Mouse (Mus musculus): ENCODE results near the gene Gad2.
"Not testable (repeated sequence)": the region's sequence is repeated elsewhere in the genome, so short reads cannot be mapped to it uniquely, and the experiment has no call there.

Gene Gad2

DNA sequence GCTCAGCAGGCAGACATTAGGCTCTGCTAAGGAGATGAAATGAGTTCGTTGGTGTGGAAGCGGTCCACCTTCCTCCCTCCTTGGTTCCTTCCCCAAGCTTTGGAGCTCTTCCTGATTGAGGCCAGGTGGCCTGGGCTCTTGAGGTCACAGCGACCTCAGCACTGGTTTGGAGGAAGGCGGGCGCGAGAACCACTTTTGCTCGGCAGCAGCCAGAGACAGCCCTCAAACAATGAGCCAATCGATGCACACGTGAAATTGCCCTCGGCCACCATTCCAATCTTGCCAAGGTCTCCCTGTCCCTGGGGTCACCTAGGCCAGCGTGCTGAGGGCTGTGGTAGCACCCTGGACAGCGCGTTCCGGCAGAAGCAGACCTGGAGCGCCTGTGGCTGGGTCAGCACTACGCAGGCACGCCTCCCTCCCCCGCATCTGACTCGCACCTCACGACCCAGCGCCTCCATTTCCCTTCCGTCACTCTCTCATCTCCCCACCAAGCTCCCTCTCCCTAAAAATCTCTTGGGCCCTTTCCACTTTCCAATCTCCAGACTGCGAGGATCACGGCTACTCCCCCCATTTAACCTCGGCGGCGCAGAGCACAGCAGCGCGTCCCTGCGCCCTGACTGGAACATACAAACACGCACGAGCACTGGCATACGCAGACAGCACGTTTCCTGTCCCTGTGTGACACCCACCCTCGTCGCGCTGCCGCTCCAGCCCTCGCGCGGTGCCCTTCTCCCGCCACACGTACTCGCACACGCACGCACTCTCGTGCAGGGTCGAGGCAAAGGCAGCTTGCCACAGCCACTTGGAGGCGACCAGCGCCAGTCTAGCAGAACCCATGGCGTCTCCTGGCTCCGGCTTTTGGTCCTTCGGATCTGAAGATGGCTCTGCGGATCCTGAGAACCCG is at the start of gene Gad2:
TSS of gene Gad2 (plus strand) at position 378 of the 904 bp plus-strand sequence.
- DNase-seq (ENCODE audit: low spot score in 2 of 2): no peak

DNA sequence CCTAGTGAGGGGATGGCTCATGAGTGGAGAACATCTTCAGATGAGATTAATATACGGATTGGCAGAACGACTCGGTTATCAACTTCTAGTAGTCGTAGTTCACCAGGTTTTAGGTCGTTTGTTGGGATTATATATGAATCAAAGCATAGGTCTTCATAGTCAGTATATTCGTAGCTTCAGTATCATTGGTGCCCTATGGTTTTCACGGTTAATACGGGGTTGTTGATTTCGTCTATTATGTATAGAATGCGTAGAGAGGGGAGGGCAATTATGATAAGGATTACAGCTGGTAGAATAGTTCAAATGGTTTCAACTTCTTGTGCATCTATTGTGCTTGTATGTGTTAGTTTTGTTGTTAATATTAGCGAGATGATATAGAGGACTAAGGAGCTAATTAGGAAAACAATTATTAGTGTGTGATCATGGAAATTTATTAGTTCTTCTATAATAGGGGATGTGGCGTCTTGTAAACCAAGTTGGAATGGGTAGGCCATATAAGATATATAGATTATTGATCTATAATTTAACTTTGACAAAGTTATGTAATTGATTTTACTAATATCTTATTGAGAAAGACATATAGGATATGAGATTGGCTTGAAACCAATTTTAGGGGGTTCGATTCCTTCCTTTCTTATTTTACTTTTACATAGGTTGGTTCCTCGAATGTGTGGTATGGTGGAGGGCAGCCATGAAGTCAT is 34.4 kb upstream of the Gad2 start:
- not testable (repeated sequence) for DNase-seq (ENCODE audit: low spot score in 2 of 2)

DNA sequence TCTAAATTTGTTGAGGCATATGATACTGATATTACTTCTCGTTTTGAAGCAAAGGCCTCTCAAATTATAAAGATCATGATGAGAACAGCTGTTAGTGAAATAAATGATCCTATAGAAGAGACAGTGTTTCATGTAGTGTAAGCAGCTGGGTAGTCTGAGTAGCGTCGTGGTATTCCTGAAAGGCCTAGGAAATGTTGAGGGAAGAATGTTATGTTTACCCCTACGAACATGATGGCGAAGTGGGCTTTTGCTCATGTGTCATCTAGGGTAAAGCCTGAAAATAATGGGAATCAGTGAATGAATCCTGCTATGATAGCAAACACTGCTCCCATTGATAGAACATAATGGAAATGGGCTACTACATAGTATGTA is 33.8 kb upstream of the Gad2 start:
- not testable (repeated sequence) for DNase-seq (ENCODE audit: low spot score in 2 of 2)

DNA sequence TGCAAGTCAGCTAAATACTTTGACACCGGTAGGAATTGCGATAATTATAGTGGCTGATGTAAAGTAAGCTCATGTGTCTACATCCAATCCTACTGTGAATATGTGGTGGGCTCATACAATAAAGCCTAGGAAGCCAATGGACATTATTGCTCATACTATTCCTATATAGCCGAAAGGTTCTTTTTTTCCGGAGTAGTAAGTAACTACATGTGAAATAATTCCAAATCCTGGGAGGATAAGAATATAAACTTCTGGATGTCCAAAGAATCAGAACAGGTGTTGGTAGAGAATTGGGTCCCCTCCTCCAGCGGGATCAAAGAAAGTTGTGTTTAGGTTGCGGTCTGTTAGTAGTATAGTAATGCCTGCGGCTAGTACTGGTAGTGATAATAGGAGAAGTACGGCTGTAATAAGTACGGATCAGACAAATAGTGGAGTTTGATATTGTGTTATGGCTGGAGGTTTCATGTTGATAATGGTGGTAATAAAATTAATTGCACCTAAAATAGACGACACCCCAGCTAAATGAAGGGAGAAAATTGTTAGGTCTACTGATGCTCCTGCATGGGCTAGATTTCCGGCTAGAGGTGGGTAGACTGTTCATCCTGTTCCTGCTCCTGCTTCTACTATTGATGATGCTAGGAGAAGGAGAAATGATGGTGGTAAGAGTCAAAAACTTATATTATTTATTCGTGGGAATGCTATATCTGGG is 33.2 kb upstream of the Gad2 start:
- not testable (repeated sequence) for DNase-seq (ENCODE audit: low spot score in 2 of 2)

- DNase-seq (ENCODE audit: low spot score in 2 of 2): not testable (repeated sequence)
Measured at GRCm38 (mm10) chr2:22589382-22590205, 32.4 kb upstream of the Gad2 start.

DNA sequence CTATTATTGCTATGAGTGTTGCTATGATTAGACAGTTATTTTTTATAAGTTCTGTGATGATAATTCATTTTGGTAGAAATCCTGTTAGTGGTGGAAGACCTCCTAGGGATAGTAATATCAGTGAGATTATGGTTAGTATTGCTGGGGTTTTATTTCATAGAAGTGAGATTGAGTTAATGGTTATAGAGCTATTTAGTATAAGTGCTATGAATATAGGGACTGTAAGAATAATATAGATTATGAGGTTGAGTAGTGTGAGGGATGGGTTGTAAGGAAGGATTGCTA is 31.9 kb upstream of the Gad2 start:
- no peak for DNase-seq (ENCODE audit: low spot score in 2 of 2)

- no peak for DNase-seq (ENCODE audit: low spot score in 2 of 2)
Measured at GRCm38 (mm10) chr2:22617951-22618350, 4.1 kb upstream of the Gad2 start.

DNA sequence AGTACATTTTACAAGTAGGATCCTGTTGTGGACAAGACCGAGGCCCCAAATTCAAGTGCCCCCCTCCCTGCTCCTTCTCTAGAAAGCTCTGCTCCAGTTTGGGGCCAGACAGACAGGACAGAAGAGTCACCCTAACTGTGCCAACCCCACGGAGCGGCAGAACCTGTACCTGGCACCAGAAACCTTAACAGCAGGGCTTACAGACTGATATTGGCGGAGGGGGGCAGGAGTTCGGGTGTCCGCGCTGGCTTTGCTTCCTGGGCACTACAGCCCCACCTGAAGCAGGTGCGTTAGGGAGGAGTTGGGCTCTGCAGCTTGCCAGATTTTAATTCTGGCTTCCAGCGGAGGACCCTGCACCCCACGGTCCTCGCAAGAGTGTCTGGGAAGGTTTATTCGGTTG is 2.6 kb upstream of the Gad2 start:
- no peak for DNase-seq (ENCODE audit: low spot score in 2 of 2)

DNA sequence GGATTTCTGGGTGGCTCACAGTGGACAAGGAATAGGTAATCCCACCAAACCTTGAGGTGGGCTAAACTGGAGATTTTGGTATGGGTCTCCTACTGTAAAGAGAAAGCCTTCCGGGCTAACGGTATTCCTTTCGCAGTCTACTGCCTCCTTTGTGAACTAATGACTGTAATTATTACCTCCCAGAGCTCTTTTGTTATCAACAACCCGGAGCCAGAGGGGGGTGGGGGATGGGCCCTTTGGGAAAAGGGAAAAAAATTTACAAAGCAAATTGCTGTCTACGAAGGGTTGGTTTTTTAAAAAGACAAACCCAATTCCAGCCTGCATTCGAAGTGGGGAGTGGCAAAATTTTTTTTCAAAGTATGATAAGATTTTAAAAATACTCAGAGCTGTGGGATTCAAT is 2.0 kb upstream of the Gad2 start:
- no peak for DNase-seq (ENCODE audit: low spot score in 2 of 2)

DNA sequence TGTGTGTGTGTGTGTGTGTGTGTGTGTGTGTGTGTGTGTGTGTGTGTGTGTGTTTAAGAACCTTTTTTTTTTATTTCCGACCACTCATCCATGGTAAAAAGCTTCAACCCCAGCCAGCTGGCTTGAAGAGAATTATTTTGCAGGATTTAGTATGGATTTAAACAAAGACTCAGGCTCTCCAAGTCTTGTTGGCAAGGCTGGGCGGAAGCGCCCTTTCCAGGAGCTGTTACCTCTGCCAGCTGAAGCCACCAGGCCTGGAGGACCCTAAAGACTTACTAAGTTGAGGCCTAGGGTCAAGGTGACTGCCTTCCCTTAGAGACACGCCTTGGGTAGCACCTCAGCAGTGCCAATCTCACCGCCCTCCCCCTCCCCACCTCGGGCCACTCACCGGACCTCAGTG is 1.5 kb upstream of the Gad2 start:
- no peak for DNase-seq (ENCODE audit: low spot score in 2 of 2)

GRCm38 (mm10) chr2:22620978-22621827 is 802 bp upstream of the Gad2 start:
- no peak for DNase-seq (ENCODE audit: low spot score in 2 of 2)

DNA sequence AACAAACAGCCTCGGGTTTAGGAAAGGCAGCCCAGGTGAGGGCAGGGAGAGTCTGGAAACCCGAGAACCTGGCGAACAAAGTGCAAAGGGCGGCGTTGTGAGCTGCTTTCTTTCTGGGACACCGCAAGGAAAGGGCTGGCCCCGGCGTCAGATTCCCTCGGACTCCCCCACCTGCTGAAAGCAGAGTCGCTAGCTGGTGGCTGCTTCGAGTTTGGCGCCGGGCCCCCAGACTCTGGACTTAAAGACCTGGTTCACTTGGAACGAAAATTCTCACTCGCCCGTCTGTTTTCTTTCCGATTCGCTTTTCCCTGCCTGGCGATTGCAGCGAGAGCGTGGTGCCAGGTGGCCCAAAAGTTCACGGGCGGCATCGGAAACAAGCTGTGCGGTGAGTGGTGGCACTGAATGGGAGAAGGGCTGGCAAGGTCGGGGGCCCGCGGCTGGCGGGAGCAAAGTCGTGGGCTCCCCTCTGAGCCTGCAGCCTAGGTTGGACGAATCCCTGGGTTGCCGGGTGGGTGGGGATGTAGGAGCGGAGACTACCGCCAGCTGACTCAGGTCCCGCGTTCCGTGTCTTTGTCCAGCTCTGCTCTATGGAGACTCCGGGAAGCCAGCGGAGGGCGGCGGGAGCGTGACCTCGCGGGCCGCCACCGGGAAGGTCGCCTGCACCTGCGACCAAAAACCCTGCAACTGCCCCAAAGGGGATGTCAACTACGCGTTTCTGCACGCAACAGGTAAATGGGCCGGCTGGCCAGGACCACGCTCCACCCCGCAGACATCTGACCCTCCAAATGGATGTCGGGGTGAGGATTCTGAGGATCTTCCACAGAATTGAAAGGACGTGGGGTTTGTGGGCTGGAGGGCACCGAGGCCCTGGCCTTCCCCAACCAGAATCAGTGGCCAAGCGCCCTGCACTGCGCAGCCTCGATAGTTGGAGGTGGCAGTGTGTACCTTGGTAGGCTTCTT is 1.4 kb downstream of the Gad2 start:
- DNase-seq (ENCODE audit: low spot score in 2 of 2): no peak

GRCm38 (mm10) chr2:22624188-22624975 is 2.4 kb downstream of the Gad2 start:
- no peak for DNase-seq (ENCODE audit: low spot score in 2 of 2)

DNA sequence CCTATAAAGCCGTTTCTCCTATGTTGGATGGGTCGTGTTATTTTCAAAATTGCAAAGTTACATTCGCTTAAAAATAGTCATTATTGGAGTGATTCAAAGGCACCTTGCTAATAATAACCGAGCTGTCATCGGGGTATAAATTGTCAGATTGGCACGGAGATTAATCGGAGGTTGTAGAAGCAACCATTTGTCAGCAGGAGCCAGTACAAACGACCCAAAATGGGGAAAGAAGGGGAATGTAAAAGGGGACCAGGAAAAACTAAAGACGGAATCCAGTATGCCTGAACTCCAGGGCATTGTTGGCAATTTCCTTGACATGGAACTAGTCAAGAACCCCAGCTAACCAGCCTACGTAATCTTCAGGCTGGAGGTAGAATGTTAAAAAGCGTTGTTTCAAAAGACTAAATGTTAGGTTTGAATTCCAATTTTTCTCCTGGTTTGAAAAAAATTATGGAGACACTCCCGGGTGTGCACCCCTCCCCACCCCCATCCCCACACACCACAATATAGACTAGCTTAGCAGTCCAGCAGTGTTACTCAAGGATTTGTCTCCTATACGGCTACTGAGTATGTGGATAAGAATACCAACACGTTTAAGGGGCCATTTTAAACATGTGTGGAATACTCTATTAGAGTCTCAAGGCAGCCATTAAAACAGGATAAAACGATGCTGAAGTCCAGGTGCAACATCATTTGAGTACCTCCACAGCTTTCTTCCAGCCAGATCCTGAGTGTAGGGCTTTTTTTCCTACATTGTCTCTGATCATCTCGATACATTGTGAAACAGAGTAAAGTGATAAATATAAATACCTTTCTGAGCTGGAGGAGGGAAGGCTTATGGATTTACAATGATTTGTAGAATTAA is 3.3 kb downstream of the Gad2 start:
- no peak for DNase-seq (ENCODE audit: low spot score in 2 of 2)

DNA sequence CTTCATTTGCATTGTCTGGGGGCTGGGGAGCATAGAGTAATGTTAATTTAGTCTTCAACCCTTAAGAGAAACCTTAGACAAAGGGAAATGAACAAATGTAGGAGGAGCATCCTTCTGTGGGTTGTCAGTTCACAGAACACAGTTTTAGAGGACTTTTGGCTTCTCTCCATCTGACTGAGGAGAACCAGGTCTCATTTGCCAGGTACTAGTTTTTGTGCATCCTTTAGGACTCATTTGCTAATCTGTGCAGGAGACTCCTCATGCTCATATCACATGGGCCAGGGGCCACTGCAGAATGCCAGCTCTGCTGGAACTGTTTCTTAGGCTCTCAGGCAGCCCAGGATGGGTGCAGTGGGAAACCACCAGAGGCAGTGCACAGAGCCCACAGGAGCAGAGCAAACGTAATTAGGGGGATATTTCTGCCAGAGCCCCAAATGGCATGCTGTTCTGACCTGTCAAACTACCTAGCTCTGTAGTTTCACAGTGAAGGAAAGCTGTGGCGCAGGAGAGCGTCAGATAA is 5.2 kb downstream of the Gad2 start:
- no peak for DNase-seq (ENCODE audit: low spot score in 2 of 2)

DNA sequence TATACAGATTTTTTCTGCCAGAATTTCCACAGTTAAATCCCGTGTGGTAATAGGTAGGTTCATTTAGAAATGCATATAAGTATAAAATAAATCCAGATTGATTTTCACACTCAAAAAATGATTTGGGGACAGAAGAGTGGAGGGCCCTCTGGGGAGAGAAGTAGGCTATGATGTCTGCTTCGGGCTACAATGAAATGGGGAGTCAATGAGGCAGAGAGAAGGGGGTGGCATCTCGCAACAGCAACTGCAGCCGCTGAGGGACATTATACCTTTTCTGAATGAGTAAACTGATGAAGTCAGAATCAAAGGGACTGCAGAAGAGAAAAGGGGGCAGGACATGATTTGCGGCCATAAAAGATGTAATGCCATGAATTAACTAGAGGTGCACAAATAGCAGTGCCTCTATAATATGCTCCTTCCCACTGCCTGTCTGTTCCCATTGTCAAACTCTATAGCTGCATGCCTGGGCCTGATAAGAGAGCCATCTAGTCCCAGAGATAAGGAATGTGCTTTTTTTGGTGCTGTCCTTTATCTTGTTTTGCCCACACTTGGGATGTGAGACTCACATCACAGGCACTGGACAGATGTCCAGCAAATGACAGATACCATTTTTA is 5.9 kb downstream of the Gad2 start:
- no peak for DNase-seq (ENCODE audit: low spot score in 2 of 2)

- DNase-seq (ENCODE audit: low spot score in 2 of 2): no peak
Measured at GRCm38 (mm10) chr2:22634766-22635165, 12.8 kb downstream of the Gad2 start.
